Mouse (Mus musculus) lung, embryonic 16.5 days (tissue): Measurements from ENCODE around the gene Sbno2. TPM values are rescaled to one million over a fixed set of nuclear protein-coding genes. Genes with fewer than 3 reads are reported as not detected.
A peak's percentile ranks its signal among the peaks of the same experiment; 100 is the strongest.

Experiments used
- ATAC-seq: fragments of 200-750 bp; cut with Nextera tagmentation; 2 replicates; pipeline ENCODE4 v1.8.0; 2017; ENCODE audit warnings: low read depth, mild to moderate bottlenecking, moderate library complexity
- H3K27ac ChIP-seq: fragments of 300-500 bp; sonication (generic); 2 replicates; pipeline ENCODE4 v1.5.1; 2014; ENCODE audit warnings: mild to moderate bottlenecking, control low read depth, low read length
- H3K27me3 ChIP-seq: fragments of 300-500 bp; sonication (generic); 2 replicates; pipeline ENCODE4 v1.6.1; 2014; ENCODE audit warnings: low read depth, low read length, mixed read lengths; ENCODE audit not compliant: control insufficient read depth, insufficient read depth
- H3K36me3 ChIP-seq: fragments of 300-500 bp; sonication (generic); 2 replicates; pipeline ENCODE4 v1.6.1; 2014; ENCODE audit warnings: low read length; ENCODE audit not compliant: control insufficient read depth, insufficient read depth
- H3K4me1 ChIP-seq: fragments of 300-500 bp; sonication (generic); replicated peaks from 2 replicates; pipeline ENCODE4 v1.6.1; 2014; ENCODE audit warnings: low read length, mixed read lengths; ENCODE audit not compliant: control insufficient read depth, insufficient read depth
- H3K4me2 ChIP-seq: fragments of 300-500 bp; sonication (generic); 2 replicates; pipeline ENCODE4 v1.6.1; 2014; ENCODE audit warnings: low read depth, low read length, control low read depth
- H3K4me3 ChIP-seq: fragments of 300-500 bp; sonication (generic); 2 replicates; pipeline ENCODE4 v1.5.1; 2014; ENCODE audit warnings: mild to moderate bottlenecking, low read length, control low read depth
- H3K9ac ChIP-seq: fragments of 300-500 bp; sonication (generic); 2 replicates; pipeline ENCODE4 v1.6.1; 2014; ENCODE audit warnings: low read length, control low read depth
- H3K9me3 ChIP-seq: fragments of 300-500 bp; sonication (generic); 2 replicates; pipeline ENCODE4 v1.6.1; 2016; ENCODE audit warnings: low read length; ENCODE audit not compliant: control insufficient read depth
- WGBS: fragments of 180-500 bp; shearing (Covaris S2); extraction: QIAGEN DNeasy Blood & Tissue Kit; methylation state at CpG from one replicate; pipeline ENCODE4 v1.1.7; 2014; 5-methylcytosine and 5-hydroxymethylcytosine counted together
- polyA plus RNA-seq: library from polyadenylated mRNA; unstranded; fragments of >200 nt; fragmentation: Nextera tagmentation; extraction: Ambion mirVana; gene quantifications from 2 replicates; pipeline ENCODE4 v1.2.1, GENCODE M21; 2015

Sbno2 gene
- polyA plus RNA-seq, 1 experiment from 2014 or later, result 18.7 TPM

DNA sequence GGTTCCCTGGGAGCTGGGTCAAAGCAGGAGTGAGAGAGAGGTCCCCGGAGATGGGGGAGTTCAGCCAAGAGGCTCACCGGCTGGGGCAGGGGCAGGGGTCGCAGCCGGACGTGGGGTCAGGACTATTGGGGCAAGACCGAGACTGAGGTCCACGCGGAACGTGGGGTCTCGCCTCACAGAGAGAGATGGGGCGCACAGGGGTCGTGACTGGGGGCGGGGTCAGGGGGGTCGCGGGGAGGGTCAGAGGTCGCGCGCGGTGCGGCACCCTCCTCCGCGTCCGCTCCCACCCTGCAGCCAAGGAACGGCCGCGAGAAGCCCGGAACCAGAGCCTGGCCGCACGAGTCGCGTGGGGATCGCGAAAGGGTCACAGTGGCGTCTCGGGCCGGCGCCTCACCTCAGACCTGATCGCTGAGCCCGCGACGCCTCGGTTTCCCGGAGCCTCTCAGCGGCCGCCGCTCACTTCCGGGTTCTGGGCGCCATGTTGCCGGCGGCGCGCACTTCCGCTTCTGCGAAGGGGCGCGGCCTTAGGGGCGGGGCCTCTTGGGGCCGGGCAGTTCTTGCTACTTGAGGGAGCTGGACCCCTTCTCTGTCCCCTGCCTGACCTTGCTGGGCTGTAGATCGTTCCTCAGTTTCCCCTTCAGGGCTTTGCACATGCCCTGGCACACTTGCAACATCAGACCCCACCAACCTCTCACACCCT, 3.0 kb downstream of the Sbno2 start:
- under 1% methylated on average over 56 of the region's 59 CpGs for WGBS
- H3K4me3 ChIP-seq, result peak overlapping the region; percentile 91
- peaks cover 41% of the 10 kb centered on the region for H3K4me1 ChIP-seq
- H3K9me3 ChIP-seq, result no peaks in the 10 kb centered on the region
- peak overlapping the region; percentile 75 for H3K4me2 ChIP-seq
- no peaks in the 10 kb centered on the region for H3K27me3 ChIP-seq
- peak overlapping the region; percentile 95 for H3K9ac ChIP-seq
- peak overlapping the region; percentile 67 for H3K27ac ChIP-seq
- ATAC-seq, result peak; percentile 84
- H3K36me3 ChIP-seq, result no peaks in the 10 kb centered on the region

- Histone ChIP-seq H3K27ac (no peak overlapping the region), H3K9ac (peak overlapping the region; percentile 95), H3K27me3 (no peaks in the 10 kb centered on the region), H3K36me3 (no peaks in the 10 kb centered on the region), H3K9me3 (no peaks in the 10 kb centered on the region), H3K4me2 (peak overlapping the region; percentile 75), H3K4me1 (peaks cover 49% of the 10 kb centered on the region), H3K4me3 (peak overlapping the region; percentile 91)
- 28% methylated on average over 11 of the region's 11 CpGs for WGBS
- ATAC-seq, result no peak
Observed at GRCm38 (mm10) chr10:80100982-80101381, 4.4 kb downstream of the Sbno2 start.

DNA sequence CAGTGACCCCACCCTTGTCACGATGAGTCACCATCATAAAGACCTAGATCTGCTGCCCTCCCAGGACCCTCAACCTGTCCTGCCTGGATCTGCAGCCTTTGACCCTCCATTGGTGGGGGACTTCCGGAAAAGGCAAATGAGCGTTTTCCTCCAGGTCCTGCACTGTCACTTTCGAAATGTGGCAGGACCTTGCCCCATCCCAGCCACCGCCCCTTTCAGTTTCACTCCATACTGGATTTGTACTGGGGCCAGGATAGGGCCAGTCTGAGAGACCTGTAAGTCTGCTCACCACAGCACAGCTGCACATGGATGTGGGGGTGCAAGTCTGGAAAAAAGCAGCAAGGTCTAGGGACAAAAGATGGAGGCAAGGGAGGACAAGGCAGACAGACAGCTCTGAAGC, 6.7 kb downstream of the Sbno2 start:
- Histone ChIP-seq H3K27ac (peak overlapping the region; percentile 89), H3K4me1 (peaks cover 50% of the 10 kb centered on the region), H3K27me3 (no peaks in the 10 kb centered on the region), H3K36me3 (no peaks in the 10 kb centered on the region), H3K9me3 (no peaks in the 10 kb centered on the region), H3K9ac (no peak overlapping the region), H3K4me3 (no peak overlapping the region), H3K4me2 (no peak overlapping the region)
- no peak for ATAC-seq
- 83% methylated on average over 5 of the region's 5 CpGs for WGBS

DNA sequence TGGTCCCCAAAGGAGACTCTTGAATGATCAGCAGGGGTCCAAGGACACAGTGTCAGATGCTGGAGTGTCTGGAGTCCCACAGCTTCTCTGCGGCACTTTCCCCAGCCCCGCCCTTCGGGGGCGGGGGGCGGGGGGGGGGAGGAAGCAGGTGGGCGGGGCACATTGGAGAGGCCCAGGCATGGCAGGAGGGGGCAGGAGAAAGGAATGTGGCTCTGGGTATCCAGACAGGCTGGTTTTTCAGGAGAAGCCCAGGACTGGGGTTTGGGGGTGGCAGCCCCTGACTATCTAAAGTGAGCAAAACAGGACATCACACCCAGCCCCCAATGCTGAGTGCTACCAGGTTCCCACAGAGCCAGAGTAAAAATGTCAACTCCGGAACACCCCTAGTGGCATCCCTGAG, 8.1 kb downstream of the Sbno2 start:
- WGBS, result 6% methylated on average over 7 of the region's 7 CpGs
- no peaks in the 10 kb centered on the region for H3K27me3 ChIP-seq
- H3K4me1 ChIP-seq, result peaks cover 53% of the 10 kb centered on the region
- peak overlapping the region; percentile 89 for H3K27ac ChIP-seq
- H3K9me3 ChIP-seq, result no peaks in the 10 kb centered on the region
- H3K4me2 ChIP-seq, result peak overlapping the region; percentile 37; the same call in 1 of the 2 replicates
- H3K9ac ChIP-seq, result peak overlapping the region; percentile 31; the same call in 1 of the 2 replicates
- no peak overlapping the region for H3K4me3 ChIP-seq
- peak; percentile 77 for ATAC-seq
- H3K36me3 ChIP-seq, result no peaks in the 10 kb centered on the region

DNA sequence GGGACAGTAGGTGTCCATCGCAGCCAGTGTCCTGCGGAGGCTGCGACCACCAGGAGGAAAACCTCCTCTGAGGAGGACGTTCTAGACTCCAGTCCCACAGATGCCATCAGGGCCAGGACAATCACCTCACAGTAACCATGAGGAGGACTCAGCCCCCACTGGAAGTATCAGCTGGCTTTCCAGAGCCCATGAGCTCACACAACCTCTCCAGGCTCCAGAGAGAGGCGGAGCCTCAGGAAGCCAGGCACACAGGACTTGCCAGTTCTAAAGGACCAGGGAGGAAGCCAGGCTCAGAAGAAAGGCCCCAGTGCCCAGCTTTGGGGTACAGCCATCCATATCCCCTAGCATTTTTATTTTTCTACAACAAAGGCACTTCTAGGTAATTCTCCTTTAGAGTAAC, 9.8 kb downstream of the Sbno2 start:
- Histone ChIP-seq H3K27ac (peak overlapping the region; percentile 53), H3K9ac (peak overlapping the region; percentile 13; the same call in 1 of the 2 replicates), H3K4me2 (no peak overlapping the region), H3K36me3 (no peaks in the 10 kb centered on the region; the same call in 1 of the 2 replicates), H3K4me1 (peaks cover 52% of the 10 kb centered on the region), H3K27me3 (no peaks in the 10 kb centered on the region), H3K9me3 (no peaks in the 10 kb centered on the region), H3K4me3 (no peak overlapping the region)
- WGBS, result 73% methylated on average over 5 of the region's 5 CpGs
- 0 out of 2 replicates have a peak, but pooled peaks have one; percentile 27 for ATAC-seq

DNA sequence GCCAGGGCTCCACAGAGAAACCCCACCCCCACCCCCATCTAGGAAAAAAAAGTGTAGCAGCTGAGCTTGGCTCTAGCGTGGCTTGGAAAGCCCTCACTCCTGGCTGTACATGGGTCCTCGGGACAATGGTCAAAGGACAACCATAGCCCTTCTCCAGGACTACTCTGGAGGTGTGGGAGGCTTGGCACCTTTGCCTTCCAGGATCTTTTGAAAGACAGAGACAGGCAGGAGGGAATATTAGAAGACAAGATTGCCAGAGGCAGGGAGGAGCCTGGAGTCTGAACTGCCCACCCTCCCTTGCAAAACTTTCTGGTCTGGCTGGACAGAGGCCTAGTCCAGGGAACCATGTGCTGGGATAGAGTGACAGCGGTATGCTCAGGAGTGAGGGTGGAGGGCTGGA, 10.7 kb downstream of the Sbno2 start:
- Histone ChIP-seq H3K27ac (no peak overlapping the region), H3K36me3 (no peaks in the 10 kb centered on the region; the same call in 1 of the 2 replicates), H3K4me3 (no peak overlapping the region), H3K9me3 (no peaks in the 10 kb centered on the region), H3K9ac (no peak overlapping the region), H3K27me3 (no peaks in the 10 kb centered on the region), H3K4me2 (no peak overlapping the region), H3K4me1 (peaks cover 52% of the 10 kb centered on the region)
- no peak for ATAC-seq
- WGBS, result 81% methylated on average over 3 of the region's 3 CpGs

- ATAC-seq, result no peak
- Histone ChIP-seq H3K9ac (no peak overlapping the region), H3K4me3 (no peak overlapping the region), H3K4me2 (no peak overlapping the region), H3K4me1 (peaks cover 50% of the 10 kb centered on the region), H3K9me3 (no peaks in the 10 kb centered on the region), H3K27me3 (no peaks in the 10 kb centered on the region), H3K27ac (no peak overlapping the region), H3K36me3 (no peaks in the 10 kb centered on the region; the same call in 1 of the 2 replicates)
- 83% methylated on average over 6 of the region's 6 CpGs for WGBS
Observed at GRCm38 (mm10) chr10:80094085-80094484, 11.3 kb downstream of the Sbno2 start.

GRCm38 (mm10) chr10:80092690-80093089, 12.7 kb downstream of the Sbno2 start:
- Histone ChIP-seq H3K27ac (peak overlapping the region; percentile 58), H3K36me3 (no peaks in the 10 kb centered on the region; the same call in 1 of the 2 replicates), H3K4me2 (no peak overlapping the region), H3K27me3 (no peaks in the 10 kb centered on the region), H3K4me1 (peaks cover 37% of the 10 kb centered on the region), H3K4me3 (no peak overlapping the region), H3K9me3 (no peaks in the 10 kb centered on the region), H3K9ac (no peak overlapping the region)
- 53% methylated on average over 5 of the region's 5 CpGs for WGBS
- peak; percentile 52 for ATAC-seq

DNA sequence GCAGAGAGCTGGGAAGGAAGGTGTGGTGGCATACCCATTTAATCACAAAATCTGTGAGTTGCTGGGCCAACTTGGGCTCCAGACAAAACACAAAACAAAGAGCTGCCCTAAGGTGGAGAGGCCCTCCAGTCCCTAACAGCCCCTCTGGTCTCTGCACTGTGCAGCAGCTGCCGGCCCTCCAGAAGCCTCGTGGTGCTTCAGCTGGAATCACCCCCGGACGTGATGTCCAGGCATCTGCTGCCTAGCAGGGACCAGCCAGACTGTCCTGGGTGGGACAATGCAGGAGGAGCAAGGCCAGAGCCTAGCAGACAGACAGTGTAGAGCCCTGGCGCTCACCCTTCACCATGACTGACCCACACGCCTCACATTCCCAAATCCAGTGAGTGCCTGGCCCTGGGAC, 13.8 kb downstream of the Sbno2 start:
- peaks cover 33% of the 10 kb centered on the region for H3K4me1 ChIP-seq
- no peak overlapping the region for H3K4me3 ChIP-seq
- 74% methylated on average over 6 of the region's 6 CpGs for WGBS
- peak overlapping the region; percentile 39 for H3K27ac ChIP-seq
- H3K9me3 ChIP-seq, result no peaks in the 10 kb centered on the region
- ATAC-seq, result no peak
- H3K9ac ChIP-seq, result no peak overlapping the region
- H3K36me3 ChIP-seq, result no peaks in the 10 kb centered on the region; the same call in 1 of the 2 replicates
- H3K27me3 ChIP-seq, result no peaks in the 10 kb centered on the region
- H3K4me2 ChIP-seq, result no peak overlapping the region
